Mouse (Mus musculus) spleen, adult 2 months (tissue): ENCODE measurements around the gene Stt3a. TPM values are rescaled to one million over a fixed set of nuclear protein-coding genes. Genes with fewer than 3 reads are reported as not detected.
A peak's percentile ranks its signal among the peaks of the same experiment; 100 is the strongest.

Source experiments
- DNase-seq, 2 experiments: peaks; one replicate each; pipeline versions ENCODE4 v3.0.0 to v3.0.0-alpha.2; 2012 to 2021; ENCODE audit warnings: low spot score in 2 of 2, low read depth in 1 of 2
- H3K27ac ChIP-seq: fragments of 200-500 bp; 2 replicates; pipeline ENCODE4 v1.5.1; 2012; ENCODE audit warnings: low read length, inconsistent platforms; ENCODE audit not compliant: insufficient read depth
- H3K27me3 ChIP-seq: fragments of 200-500 bp; 2 replicates; pipeline ENCODE4 v1.6.1; 2012; ENCODE audit warnings: mild to moderate bottlenecking, moderate library complexity, low read length, inconsistent platforms; ENCODE audit not compliant: control insufficient read depth, insufficient read depth
- H3K36me3 ChIP-seq: fragments of 200-500 bp; 2 replicates; pipeline ENCODE4 v1.6.1; 2012; ENCODE audit warnings: mild to moderate bottlenecking, low read length, inconsistent platforms; ENCODE audit not compliant: control insufficient read depth, insufficient read depth
- H3K4me1 ChIP-seq: fragments of 200-500 bp; 2 replicates; pipeline ENCODE4 v1.6.1; 2011; ENCODE audit warnings: inconsistent platforms; ENCODE audit not compliant: control insufficient read depth, insufficient read depth, insufficient read length
- H3K4me3 ChIP-seq: fragments of 200-500 bp; 2 replicates; pipeline ENCODE4 v1.5.1; 2011; ENCODE audit warnings: mild to moderate bottlenecking, inconsistent platforms; ENCODE audit not compliant: insufficient read depth, insufficient read length; ENCODE audit errors: extremely low read depth
- CTCF ChIP-seq: fragments of 200-500 bp; IDR thresholded peaks from 2 replicates; pipeline ENCODE4 v1.5.1; 2011; ENCODE audit warnings: mild to moderate bottlenecking, inconsistent platforms; ENCODE audit not compliant: insufficient read depth, insufficient read length, insufficient replicate concordance; ENCODE audit errors: extremely low read depth
- POLR2A ChIP-seq: fragments of 200-500 bp; IDR thresholded peaks from 2 replicates; pipeline ENCODE4 v1.6.1; 2011; ENCODE audit warnings: low read depth, low read length, inconsistent platforms
- WGBS: fragments of 180-500 bp; shearing (Covaris S2); methylation state at CpG from one replicate; pipeline ENCODE4 v1.1.7; 2018; 5-methylcytosine and 5-hydroxymethylcytosine counted together
- polyA plus RNA-seq: library from polyadenylated mRNA; depleted of rRNA; stranded (reverse); fragments of >200 nt; gene quantifications from 2 replicates; pipeline ENCODE4 v1.2.3, GENCODE M21; 2012

The Stt3a gene
- polyA plus RNA-seq, 1 experiment, result 91.7 TPM

GRCm38 (mm10) chr9:36783921-36784320 is 16.4 kb upstream of the Stt3a start:
- no peak overlapping the region for H3K4me3 ChIP-seq
- H3K27ac ChIP-seq, result no peak overlapping the region
- no peak for DNase-seq
- no peaks in the 10 kb centered on the region for H3K4me1 ChIP-seq
- WGBS, result 85% methylated on average over 2 of the region's 2 CpGs
- H3K27me3 ChIP-seq, result no peaks in the 10 kb centered on the region
- peaks cover 30% of the 10 kb centered on the region for H3K36me3 ChIP-seq
- no peak for TF ChIP-seq POLR2A
- TF ChIP-seq CTCF, result no peak

- H3K4me3 ChIP-seq, result no peak overlapping the region
- no peak for DNase-seq
Measured at GRCm38 (mm10) chr9:36769048-36769413, 1.6 kb upstream of the Stt3a start.

GRCm38 (mm10) chr9:36768156-36769047 is 923 bp upstream of the Stt3a start:
- Histone ChIP-seq H3K27ac (peak overlapping the region; percentile 92), H3K4me1 (no peaks in the 10 kb centered on the region), H3K36me3 (peaks cover 2% of the 10 kb centered on the region; the same call in 1 of the 2 replicates), H3K4me3 (peak overlapping the region; percentile 69), H3K27me3 (no peaks in the 10 kb centered on the region)
- peak in 1 of 2 experiments; percentile 35 for DNase-seq
- TF ChIP-seq POLR2A (no peak), CTCF (no peak)
- WGBS, result 12% methylated on average over 25 of the region's 25 CpGs

More at GRCm38 (mm10) chr9:36769048-36769413, 1.6 kb upstream of the Stt3a start:
- Histone ChIP-seq H3K36me3 (no peaks in the 10 kb centered on the region), H3K4me1 (no peaks in the 10 kb centered on the region), H3K27ac (no peak overlapping the region), H3K27me3 (no peaks in the 10 kb centered on the region)
- WGBS, result 75% methylated on average over 1 of the region's 1 CpGs
- TF ChIP-seq POLR2A (no peak), CTCF (no peak)

- no peak for DNase-seq
- 88% methylated on average over 1 of the region's 1 CpGs for WGBS
- no peak overlapping the region for H3K27ac ChIP-seq
- no peak overlapping the region for H3K4me3 ChIP-seq
- H3K4me1 ChIP-seq, result no peaks in the 10 kb centered on the region
- TF ChIP-seq POLR2A, result no peak
- TF ChIP-seq CTCF, result no peak
- no peaks in the 10 kb centered on the region for H3K27me3 ChIP-seq
- peaks cover 14% of the 10 kb centered on the region for H3K36me3 ChIP-seq
Measured at GRCm38 (mm10) chr9:36764378-36764777, 3.1 kb downstream of the Stt3a start.

GRCm38 (mm10) chr9:36727034-36727755 is 40.3 kb downstream of the Stt3a start, which contains the start of gene Chek1:
Gene Chek1, minus strand, starts transcription at chr9:36727065.
- peak within 1 kb of the TSS; percentile 38 for H3K27ac ChIP-seq
- H3K27me3 ChIP-seq, result no peaks in the 10 kb centered on the region
- peak within 1 kb of the TSS; percentile 79 for H3K4me3 ChIP-seq
- no peak for TF ChIP-seq CTCF
- no peak for TF ChIP-seq POLR2A
- peaks cover 1% of the 10 kb centered on the region; the same call in 1 of the 2 replicates for H3K36me3 ChIP-seq
- no peak for DNase-seq
- H3K4me1 ChIP-seq, result no peaks in the 10 kb centered on the region
- WGBS, result 4% methylated on average over 12 of the region's 12 CpGs

GRCm38 (mm10) chr9:36726131-36727033 is 41.1 kb downstream of the Stt3a start:
- no peak for TF ChIP-seq POLR2A
- no peak for TF ChIP-seq CTCF
- Histone ChIP-seq H3K36me3 (0 out of 2 replicates have a peak, but pooled peaks cover 1% of the 10 kb centered on the region), H3K27me3 (no peaks in the 10 kb centered on the region), H3K4me1 (no peaks in the 10 kb centered on the region), H3K27ac (peak overlapping the region; percentile 38), H3K4me3 (peak overlapping the region; percentile 79)
- WGBS, result under 1% methylated on average over 53 of the region's 53 CpGs
- peak; percentile 70 to 82 for DNase-seq
